Mouse (Mus musculus): ENCODE data around the gene Vmn1r21. TPM values are rescaled to one million over a fixed set of nuclear protein-coding genes. Genes with fewer than 3 reads are reported as not detected.

Gene Vmn1r21
- polyA plus RNA-seq (2012; rRNA removed), result not detected in 2 replicates

DNA sequence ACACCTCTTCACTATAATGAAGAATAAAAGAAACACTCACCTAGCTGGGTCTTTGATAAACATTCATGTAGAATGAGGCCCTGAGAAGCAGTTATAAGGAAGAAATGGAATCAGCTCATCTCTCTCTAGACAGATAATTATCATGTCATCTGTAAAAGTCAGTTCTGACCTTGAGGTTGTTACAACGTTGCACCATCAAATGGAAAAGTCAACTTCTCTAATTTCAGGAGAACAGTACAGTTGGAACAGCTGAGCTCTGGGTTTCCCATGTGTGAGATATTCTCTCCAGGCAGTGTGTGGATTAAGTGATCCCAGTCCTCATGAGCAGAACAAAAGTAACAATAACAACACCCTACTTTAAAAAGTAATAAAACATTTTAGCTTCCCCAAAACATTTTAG lies at the start of gene Vmn1r21:
TSS of gene Vmn1r21 (minus strand) at position 58 of the 400 bp plus-strand sequence.

DNA sequence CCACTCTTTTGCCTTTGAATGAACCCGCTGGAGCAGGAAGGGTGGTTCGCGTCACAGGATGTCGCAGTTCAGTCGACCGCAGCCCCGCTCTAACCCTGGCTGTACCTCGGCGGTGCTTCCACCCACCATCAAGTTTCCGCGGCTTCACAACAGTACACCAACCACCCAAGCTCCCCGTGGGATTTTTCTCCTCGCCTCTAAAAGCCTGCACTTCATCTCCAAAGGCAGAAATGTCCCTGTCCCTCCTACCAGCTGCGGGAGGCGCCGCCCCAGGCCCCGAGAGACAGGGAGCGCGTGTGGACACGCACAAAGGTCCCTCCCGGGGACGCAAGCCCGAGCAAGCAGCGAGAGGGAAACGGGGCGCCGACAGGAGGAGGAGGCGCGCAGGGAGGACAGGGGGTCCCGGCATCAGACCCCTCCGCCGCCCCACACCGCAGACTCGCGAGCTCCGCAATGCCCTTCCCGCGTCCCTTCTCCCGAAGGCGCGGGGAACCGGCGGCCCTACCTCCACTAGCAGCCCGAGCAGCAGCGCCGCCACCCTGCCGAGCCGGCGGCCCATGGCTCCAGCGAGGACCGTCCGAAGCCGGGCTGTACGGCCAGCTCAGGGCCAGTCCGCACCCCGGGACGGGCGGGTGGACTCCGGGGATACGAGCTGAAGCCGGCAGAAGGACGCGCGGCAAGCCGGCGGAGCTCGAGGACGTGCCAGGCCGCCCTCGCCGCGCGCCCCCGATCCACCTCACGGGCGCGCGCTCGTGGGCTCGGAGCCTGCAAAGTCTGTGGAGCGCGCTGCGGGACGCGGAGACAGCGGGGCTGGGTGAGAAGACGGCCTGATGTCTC lies 25.5 kb downstream of the Vmn1r21 start, which contains the start of gene Vopp1:
TSS of gene Vopp1 (minus strand) at position 738 of the 837 bp plus-strand sequence.

Other genes with a start within 250 kb of the Vmn1r21 start
- gene Pyurf, start 158.3 kb downstream of the Vmn1r21 start, polyA plus RNA-seq (2012; rRNA removed), result 9.2 and 10.2 TPM in 2 replicates
- gene Lancl2, start 147.8 kb downstream of the Vmn1r21 start, polyA plus RNA-seq (2012; rRNA removed), result 4.5 and 4.6 TPM in 2 replicates
- gene Vopp1, start 25.2 kb downstream of the Vmn1r21 start, polyA plus RNA-seq (2012; rRNA removed), result 19.5 and 21.8 TPM in 2 replicates
- not detected in 2 replicates for gene Vmn1r22, start 57.7 kb upstream of the Vmn1r21 start, polyA plus RNA-seq (2012; rRNA removed)
- not detected in 2 replicates for gene Vmn1r23, start 76.5 kb upstream of the Vmn1r21 start, polyA plus RNA-seq (2012; rRNA removed)
- gene Vmn1r24, start 111.2 kb upstream of the Vmn1r21 start, polyA plus RNA-seq (2012; rRNA removed), result not detected in 2 replicates
- not detected in 2 replicates for gene Vmn1r25, start 130.5 kb upstream of the Vmn1r21 start, polyA plus RNA-seq (2012; rRNA removed)
- gene Vmn1r26, start 164.8 kb upstream of the Vmn1r21 start, polyA plus RNA-seq (2012; rRNA removed), result not detected in 2 replicates

Data from liver, embryonic 18 days (tissue).